Mouse (Mus musculus) CD4-positive, CD25-positive, alpha-beta regulatory T cell, adult 4 months (primary cell): Measurements from ENCODE around the gene Abcg4. TPM values are rescaled to one million over a fixed set of nuclear protein-coding genes. Genes with fewer than 3 reads are reported as not detected.

Experiments used
- ATAC-seq: one replicate; pipeline ENCODE4 v1.8.0; 2017
- polyA plus RNA-seq, 2 experiments: library from polyadenylated mRNA; unstranded; fragments of 100-300 nt; shearing (Covaris generic); gene quantifications; one replicate each; pipeline ENCODE4 v1.2.1; 2017

Abcg4 gene
- polyA plus RNA-seq, 2 experiments from 2014 or later, result not detected

GRCm38 (mm10) chr9:44236601-44237000, 51.8 kb downstream of the Abcg4 start:
- no peak for ATAC-seq

GRCm38 (mm10) chr9:44234479-44235427, 53.7 kb downstream of the Abcg4 start:
- ATAC-seq, result no peak

GRCm38 (mm10) chr9:44233802-44234478, 54.5 kb downstream of the Abcg4 start, which contains the start of gene Cbl:
TSS of gene Cbl (minus strand) at chr9:44234049.
- ATAC-seq, result peak; percentile 74

GRCm38 (mm10) chr9:44233021-44233801, 55.2 kb downstream of the Abcg4 start:
- peak; percentile 27 for ATAC-seq

GRCm38 (mm10) chr9:44231609-44232008, 56.8 kb downstream of the Abcg4 start:
- no peak for ATAC-seq

- ATAC-seq, result no peak
These were observed 62.4 kb downstream of the Abcg4 start for GRCm38 (mm10) chr9:44225993-44226392.

Other genes with a start within 250 kb of the Abcg4 start
- gene Thy1, start 245.2 kb downstream of the Abcg4 start, polyA plus RNA-seq, result 100 to 1,000 TPM; 107 to 154 TPM
- gene Usp2, start 221.6 kb downstream of the Abcg4 start, polyA plus RNA-seq, result 1 to 10 TPM; 3.7 to 5.2 TPM
- gene Mfrp, start 186.9 kb downstream of the Abcg4 start, polyA plus RNA-seq, result not detected
- not detected for gene C1qtnf5, start 181.4 kb downstream of the Abcg4 start, polyA plus RNA-seq
- not detected for gene Gm49380, start 175.1 kb downstream of the Abcg4 start, polyA plus RNA-seq
- gene Rnf26, start 175.1 kb downstream of the Abcg4 start, polyA plus RNA-seq, result 1 to 10 TPM; 4.9 to 5.0 TPM
- under 1 TPM in 1 of 2 experiments, not detected in 1; 0.34 TPM for gene Mcam, start 154.1 kb downstream of the Abcg4 start, polyA plus RNA-seq
- gene Cbl, start 54.6 kb downstream of the Abcg4 start, polyA plus RNA-seq, result 10 to 100 TPM; 22.7 to 23.0 TPM
- gene Ccdc153, start 47.9 kb downstream of the Abcg4 start, polyA plus RNA-seq, result not detected
- gene Pdzd3, start 37.1 kb downstream of the Abcg4 start, polyA plus RNA-seq, result not detected
- 1 to 10 TPM; 3.7 to 7.3 TPM for gene Nlrx1, start 20.0 kb downstream of the Abcg4 start, polyA plus RNA-seq
- gene Hinfp, start 17.1 kb upstream of the Abcg4 start, polyA plus RNA-seq, result 10 to 100 TPM; 20.0 to 23.4 TPM
- 1 to 10 TPM; 3.2 to 3.6 TPM for gene C2cd2l, start 31.7 kb upstream of the Abcg4 start, polyA plus RNA-seq
- gene Dpagt1, start 37.4 kb upstream of the Abcg4 start, polyA plus RNA-seq, result 10 to 100 TPM; 15.7 to 16.0 TPM
- gene H2afx, start 46.1 kb upstream of the Abcg4 start, polyA plus RNA-seq, result 10 to 100 TPM; 11.3 to 14.7 TPM
- 10 to 100 TPM; 23.7 to 24.0 TPM for gene Hmbs, start 55.6 kb upstream of the Abcg4 start, polyA plus RNA-seq
- gene Vps11, start 73.1 kb upstream of the Abcg4 start, polyA plus RNA-seq, result 10 to 100 TPM; 55.6 to 86.7 TPM
- 10 to 100 TPM; 13.6 to 18.3 TPM for gene Hyou1, start 90.9 kb upstream of the Abcg4 start, polyA plus RNA-seq
- 10 to 100 TPM; 16.1 to 19.7 TPM for gene Slc37a4, start 108.2 kb upstream of the Abcg4 start, polyA plus RNA-seq
- 1,000 to 10,000 TPM; 2,962 to 3,624 TPM for gene Rps25, start 118.5 kb upstream of the Abcg4 start, polyA plus RNA-seq
- gene Trappc4, start 119.0 kb upstream of the Abcg4 start, polyA plus RNA-seq, result 100 to 1,000 TPM; 143 to 153 TPM
- gene Ccdc84, start 130.0 kb upstream of the Abcg4 start, polyA plus RNA-seq, result 10 to 100 TPM; 24.7 to 27.2 TPM
- gene Foxr1, start 152.5 kb upstream of the Abcg4 start, polyA plus RNA-seq, result under 1 TPM in 1 of 2 experiments, not detected in 1; 0.43 TPM
- gene Upk2, start 166.4 kb upstream of the Abcg4 start, polyA plus RNA-seq, result not detected
- 10 to 100 TPM; 13.3 to 17.6 TPM for gene Bcl9l, start 194.2 kb upstream of the Abcg4 start, polyA plus RNA-seq